Mouse (Mus musculus) inflammation-experienced regulatory T-cells, adult 6 months (primary cell): ENCODE results near the gene M6pr. TPM values are rescaled to one million over a fixed set of nuclear protein-coding genes. Genes with fewer than 3 reads are reported as not detected.

Source experiments
- ATAC-seq: one replicate; pipeline ENCODE4 v1.8.0; 2017
- polyA plus RNA-seq, 3 experiments: library from polyadenylated mRNA; unstranded; fragments of 100-300 nt; shearing (Covaris generic); gene quantifications; one replicate each; pipeline ENCODE4 v1.2.1; 2017

The M6pr gene
- polyA plus RNA-seq, 3 experiments from 2014 or later, result 251 to 357 (median 252) TPM

DNA sequence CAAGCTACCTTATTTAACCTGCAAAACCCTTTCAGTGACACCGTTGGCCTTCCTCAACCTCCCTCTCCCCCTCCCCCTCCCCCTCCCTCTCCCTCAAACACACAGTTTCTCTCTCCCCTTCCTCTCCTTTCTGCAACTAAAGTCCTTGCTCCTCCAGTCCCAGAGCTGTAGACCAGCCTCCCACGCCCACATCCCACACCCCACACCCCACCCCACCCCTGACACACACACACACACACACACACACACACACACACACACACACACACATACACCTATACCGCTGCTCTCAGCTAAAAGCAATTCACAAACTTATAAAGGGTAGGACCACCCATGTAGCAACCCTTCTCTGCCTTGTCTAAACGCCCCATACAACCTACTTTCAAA lies 10.3 kb upstream of the M6pr start:
- no peak for ATAC-seq

DNA sequence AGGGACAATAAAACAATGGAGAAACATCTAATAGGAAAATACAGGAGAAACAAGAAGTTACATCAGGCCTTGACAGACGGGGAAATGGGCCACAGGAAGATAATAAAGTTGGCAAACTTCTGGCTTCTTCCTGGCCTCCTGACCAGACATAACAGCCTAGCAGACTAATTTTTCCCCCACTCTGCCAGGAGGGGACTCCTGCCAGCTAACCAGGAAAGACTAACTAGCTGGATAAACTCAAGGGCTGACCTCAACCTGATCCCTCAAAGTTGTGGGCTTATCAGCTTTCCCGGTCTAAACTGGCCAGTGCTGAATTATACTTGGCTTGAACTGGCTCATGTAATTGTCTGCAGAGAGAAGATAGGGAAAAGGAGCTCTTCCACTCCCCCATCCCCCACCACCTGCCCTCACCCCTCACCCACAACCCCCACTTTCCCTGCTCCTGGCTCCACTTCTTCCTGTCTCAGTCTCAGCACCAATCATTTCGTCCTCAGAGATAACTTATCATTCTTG lies 8.8 kb upstream of the M6pr start:
- ATAC-seq, result no peak

DNA sequence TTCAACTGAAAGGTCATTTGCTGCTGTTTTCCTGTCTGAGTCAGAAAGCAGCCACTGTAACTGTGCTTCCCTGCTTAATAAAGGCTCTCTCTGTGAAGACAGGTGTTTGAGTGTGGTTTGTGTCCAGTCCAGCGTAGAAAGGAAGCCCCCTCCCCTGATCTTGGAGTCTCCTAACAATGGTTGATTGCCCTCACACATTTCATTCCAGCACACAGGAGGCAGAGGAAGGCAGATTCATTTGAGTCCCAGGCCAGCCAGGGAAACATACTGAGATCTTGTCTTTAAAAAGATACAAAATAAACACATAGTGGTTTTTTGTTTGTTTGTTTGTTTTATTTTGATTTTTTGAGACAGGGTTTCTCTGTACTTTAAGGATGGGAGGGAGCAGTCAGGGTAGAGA lies 6.4 kb upstream of the M6pr start:
- no peak for ATAC-seq

DNA sequence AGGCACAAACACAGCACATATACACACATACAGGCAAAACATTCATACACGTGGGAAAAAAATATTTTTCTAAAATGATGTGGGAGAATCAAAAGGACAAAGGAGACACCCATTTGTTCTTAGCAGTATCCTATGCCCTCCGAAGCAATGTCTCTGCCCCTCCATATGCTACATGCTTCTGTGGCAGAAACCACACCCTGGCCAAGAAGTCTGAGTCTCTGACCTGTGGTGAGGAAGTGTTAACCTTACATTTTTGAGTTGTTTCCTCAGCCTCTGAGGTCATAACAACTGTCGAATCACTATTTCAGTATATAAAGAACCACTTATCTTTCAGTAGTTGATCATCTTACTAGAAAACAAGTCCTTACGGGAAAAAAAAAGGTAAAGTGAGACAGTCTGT lies 5.9 kb upstream of the M6pr start:
- no peak for ATAC-seq

DNA sequence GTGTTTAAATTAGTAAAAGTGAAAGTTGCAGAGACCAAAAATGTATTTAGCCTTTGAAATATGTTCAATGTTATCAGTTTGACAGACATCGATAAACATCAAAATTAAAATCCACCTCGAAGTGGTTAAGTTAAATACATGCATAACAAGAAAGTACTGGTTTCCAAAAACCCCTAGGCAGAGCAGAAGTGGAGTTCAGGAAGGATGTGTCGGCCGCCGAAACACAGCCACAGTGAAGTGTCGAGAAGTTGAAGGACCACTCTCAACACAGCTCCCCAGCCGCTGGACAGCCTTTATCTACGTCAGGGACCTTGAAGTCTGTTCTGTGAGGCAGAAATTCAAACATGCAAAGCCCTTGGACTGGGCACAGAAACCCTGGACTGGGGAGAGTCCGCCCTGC lies 5.0 kb upstream of the M6pr start:
- ATAC-seq, result no peak

DNA sequence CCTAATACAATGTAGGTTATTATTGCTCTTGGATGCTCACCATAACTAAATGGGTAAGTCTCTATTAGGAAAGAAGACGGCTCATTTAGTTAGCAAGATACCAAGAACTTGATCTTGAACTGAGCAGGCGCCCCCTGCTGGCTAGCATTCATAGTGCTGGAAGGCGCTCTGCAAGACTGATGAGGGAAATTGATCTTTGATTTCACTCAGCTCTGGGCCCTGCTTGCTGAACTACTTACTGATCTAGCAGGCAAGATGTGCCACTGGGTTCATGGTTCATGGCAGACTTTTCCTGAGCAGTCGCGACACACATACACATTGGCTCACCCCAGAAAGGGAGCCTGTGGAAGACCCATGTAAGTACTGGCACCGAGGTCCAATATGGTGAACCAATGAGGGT lies 4.2 kb upstream of the M6pr start:
- no peak for ATAC-seq

DNA sequence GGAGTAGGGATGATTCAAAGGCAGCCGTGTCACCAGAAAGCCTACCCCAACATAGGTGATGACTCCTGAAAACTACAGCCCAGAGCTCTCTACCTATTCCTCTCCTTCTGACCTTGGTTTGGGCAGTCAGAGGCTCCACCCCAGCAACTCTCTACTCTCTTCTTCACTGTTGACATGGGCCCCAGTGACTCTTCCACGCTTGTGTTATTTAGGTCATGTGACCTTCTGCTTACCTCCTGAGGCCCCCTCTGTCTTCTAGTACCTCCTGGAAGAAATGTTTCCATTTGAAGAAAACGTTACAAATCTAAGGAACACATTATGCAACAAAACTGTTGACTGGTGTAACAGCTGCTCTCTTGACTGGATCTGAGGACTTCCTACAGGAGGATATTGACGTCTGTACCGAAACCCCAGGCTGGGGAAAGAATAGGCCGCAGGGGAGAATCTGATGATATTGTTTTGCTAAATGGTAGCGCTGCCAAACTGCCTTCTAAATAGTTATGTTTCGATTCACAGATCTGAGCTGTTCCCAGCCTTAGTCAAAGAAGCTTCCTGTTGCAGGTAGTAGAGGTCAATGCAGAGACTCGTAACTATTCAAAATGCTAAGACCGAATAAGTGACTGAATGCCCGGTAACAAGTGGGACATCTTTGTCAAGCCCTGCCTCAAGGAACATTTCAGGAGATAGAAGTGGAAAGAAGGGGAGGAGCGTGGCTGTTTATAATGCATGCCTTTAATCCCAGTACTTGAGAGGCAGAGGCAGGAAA lies 3.5 kb upstream of the M6pr start:
- no peak for ATAC-seq

DNA sequence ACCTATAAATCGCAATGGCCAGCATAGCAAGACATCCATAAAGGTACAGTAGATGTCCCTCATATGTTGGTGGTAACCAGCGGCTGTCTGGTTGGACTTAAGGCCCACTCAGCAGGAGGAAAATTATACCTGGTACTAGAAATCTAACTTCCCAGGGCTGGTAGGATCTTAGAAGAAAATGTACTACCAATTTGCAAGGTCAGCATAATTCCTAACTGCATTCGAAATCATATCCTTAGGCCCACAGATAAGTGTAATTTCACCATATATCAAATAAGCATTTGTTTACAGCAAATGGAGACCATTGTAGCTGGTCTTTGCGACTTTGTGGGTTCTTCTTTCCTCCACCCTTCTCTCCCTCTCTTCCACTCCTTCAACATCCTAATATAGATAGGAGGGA lies 1.8 kb upstream of the M6pr start:
- no peak for ATAC-seq

DNA sequence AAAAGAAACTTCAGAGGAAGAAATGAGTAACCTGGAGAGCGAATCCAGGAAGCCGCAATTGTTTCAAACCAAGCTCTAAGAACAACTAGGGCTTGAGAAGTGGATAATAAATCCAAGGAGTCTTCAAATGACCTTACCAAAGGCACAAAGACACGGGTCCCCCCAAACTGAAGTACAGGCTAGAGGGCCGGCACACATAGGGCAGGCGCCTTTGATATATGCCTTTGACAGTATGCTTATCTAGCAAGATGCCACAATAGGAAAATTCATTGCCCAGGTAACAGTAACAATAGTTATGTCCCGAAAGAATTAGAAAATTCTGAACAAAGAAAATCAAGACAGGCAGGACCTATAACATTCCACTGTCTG lies 400 bp upstream of the M6pr start:
- ATAC-seq, result no peak

DNA sequence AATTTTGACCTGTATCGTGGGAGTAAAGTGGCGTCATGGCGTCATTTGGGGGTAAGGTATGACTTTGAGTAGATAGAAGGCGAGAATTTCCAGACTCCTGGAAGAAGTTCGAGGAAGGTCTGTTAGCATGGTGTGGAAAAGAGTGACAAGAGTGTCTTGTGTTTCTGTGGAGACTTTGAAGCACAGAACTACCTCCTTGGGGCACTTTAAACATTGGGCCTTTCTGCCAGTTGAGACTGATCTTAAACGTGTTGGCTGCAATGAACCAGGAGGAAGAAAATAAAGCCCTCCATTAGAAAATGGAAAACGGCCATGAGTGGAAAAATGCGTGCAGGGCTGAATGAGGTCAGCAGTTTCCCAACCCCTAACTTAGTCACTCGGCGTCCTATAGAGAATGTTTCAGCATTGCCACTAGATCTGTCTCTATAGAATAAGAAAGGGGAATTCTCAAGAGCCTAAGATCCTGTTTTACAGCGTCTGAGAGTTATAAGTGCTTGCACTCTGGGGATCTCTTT lies 983 bp downstream of the M6pr start:
- no peak for ATAC-seq

DNA sequence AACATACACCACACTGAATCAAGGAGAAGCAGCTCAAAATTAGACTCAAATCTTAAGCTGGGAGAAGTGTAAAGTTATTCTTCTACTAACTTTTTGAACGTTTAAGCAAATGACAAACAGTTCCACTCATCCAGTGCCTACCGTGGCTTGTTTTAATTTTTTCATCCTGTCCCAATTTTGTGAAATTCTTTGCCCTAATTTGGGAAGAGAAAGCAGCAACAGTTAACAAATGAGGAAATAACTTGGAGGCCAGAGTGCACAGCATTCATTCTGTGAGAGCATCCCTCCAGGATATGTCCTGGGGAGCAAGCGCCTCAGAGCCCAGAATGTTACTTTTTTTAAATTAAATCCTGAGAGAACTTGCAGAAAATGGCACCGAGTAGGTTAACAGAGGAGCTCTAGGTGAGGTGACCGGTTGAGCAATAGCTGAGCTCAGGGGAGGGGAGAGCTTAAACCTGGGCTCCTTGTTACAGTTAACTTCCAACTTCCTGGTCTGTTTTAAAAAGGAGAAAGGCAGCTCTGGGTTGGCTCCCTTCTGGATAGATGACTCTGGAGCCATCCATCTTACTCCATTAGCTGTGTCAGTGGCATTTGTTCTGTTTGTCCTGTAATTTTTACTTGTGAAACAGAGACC lies 1.8 kb downstream of the M6pr start:
- ATAC-seq, result no peak

DNA sequence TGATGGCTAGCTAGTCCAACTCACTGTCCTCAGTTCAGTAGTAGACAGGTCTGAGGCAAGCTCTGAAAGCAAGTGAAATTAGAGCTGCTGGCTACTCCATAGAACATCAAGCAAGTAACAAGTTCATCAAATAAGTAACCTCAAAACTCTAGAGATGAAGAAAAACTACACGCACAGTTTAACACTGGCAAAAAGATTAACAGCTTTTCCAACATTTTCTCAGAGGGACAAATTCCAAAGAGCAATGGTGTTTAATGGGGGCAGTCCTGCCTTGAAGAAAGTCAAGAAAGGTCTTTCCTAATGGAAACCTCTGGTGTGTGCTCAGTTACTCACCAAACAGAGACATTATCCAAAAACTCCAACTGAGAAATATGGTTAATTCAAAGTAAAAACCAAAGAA lies 10.2 kb downstream of the M6pr start:
- ATAC-seq, result no peak

DNA sequence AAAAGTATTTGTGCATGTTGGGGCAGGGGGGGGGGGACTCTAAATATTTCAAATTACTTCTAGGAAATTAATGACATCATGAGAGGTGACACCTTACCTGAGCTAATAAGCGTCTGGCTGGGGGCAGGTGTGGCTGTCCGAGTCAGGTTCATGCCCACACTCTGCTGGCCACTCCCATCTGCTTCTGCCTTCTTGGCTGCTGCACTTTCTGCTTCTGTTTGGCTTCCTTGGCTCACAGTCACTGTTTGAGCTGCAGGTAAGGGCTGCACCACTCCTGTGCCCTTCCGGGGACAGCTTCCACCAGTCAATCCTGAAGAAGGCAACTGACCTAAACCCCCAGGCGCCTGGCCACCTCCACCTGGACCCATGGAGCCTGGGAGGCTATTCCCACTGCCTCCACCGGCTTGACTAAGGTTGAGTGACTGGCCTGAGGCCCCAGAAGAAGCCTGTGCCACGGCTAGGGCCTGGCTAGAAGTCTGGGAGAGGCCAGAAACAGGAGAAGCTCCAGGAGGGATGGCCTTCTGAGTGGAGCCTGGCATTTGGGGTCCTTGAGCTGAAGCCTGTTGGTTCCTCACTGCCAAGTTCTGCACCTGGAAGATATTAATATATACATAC lies 16.9 kb downstream of the M6pr start:
- no peak for ATAC-seq

DNA sequence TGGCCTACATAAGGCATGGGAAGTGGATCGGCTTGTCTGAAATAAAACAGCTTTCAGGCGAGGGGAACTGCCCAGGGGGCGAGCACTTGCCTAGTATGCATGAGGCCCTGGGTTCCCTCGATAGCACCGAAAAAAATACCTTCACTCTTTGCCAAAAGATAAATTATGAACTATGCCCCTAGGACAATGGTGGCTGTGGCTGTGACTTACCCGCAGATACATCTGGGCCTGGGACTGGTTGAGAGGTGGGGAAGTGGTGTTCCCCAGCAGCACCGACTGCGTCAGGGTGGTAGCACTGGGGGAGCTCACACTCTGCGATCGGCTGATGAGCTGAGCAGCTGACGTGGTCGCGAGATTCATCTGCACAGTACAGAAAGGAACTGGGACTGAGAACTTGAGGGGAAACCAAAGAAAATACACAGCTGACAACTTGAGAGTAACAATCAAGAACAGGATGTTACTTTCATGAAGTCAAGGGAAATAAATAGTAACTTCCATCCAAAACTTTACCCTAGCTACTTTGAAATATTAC lies 24.6 kb downstream of the M6pr start:
- no peak for ATAC-seq

DNA sequence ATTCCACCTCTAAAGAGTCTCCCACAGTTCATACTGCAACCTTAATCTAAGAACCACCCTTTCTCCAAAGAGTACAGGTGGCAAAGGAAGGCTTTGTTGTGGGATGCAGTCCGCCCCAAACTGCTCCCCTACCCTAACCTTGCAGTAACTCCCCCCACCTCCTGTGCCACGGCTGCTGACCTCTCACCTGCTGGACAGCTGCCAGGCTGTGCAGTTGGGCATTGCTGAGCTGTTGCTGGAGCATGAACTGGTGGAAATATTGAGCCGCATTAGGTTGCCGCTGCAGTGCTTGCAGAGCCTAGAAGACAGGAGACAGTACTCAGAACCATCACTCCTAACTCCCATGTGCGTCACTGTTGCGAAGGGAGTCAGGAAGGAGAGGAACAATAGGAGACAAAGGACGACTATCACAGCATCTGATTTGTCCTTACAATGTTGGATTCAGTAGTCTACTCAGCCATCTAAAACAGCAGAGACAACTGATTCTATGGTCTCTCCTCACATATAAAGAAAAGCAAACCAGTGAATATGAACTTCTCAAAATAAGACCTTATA lies 26.3 kb downstream of the M6pr start:
- no peak for ATAC-seq

DNA sequence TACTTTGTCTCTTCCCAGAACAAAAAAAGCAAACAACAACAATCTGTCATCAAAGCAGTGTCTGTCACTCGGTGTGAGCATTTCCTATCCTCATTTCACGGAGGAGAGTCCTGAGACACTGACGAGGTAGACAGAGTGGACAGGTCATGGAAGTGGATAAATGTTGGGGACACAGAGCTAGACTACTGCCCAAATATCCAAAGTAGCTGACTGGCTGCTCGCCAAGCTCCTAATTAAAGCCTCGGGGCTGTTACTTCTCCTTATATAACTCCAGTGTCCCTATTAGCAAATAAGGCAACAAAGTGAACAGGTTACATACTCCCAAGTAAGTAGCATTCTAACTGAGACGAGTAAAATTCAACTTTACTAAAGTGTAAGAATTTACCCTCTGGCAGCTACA lies 29.0 kb downstream of the M6pr start:
- ATAC-seq, result no peak

DNA sequence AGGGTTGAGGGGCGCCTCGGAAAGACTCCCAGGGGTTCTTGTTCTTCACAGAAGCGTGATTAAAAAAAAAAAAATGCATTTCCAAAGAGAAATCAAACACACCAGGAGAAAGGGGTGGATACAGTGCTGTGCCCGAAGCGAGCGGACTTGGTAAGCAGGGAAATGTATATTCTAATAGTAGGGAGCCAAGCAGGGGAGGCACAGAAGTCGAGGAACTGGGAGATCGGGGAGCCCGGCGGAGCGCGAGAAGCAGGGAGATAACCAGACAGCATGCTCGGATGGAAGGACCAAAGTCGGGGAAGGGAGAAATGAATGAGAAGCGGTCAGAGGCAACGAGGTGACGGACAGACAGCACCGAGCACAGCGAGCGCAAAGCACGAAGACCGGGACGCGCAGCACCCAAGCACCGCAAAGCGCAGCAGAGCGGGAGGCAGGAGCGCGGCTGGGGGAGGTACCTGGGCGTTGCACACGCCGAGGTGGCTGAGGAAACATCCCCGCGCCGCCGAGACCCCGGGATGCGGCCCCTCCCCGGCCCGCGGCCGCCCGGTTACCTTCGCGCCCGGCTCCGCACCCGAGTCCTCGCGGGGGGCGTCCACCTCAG lies 30.6 kb downstream of the M6pr start:
- peak; percentile 79 for ATAC-seq

DNA sequence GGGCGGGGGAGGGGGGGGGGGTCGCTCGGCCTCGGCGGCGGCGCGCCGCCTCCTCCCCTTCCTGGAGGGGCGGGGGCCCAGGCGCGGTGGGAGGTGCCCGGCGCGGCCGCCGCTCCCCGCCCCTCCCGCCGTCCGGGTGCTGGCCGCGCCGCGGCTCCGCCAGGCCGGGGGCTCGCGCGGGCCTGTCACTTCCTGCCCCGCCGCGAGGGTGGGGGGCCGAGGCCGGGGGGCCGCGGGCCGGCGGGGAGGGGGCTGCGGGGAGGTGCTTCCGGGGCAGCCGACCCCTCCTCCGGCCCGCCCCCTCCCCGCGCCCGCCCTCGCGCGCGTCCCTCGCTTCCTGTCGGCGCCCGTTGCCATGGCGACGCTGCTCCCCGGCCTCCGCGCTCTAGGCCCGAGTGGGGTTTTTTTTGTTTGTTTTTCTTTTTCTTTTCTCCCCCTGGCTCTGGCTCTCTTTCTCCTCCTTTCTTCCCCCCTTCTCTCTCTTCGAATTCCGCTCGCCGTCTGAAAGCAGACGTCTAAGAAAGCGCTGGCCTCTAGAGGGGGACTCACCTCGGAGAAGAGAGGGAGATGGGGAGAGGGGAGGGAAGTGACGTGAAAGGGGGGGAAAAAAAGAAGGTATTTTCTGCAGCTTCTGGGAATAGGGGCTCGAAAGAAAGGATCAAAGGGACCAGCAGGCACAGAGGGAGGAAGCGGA lies 31.3 kb downstream of the M6pr start:
- peak; percentile 70 for ATAC-seq

DNA sequence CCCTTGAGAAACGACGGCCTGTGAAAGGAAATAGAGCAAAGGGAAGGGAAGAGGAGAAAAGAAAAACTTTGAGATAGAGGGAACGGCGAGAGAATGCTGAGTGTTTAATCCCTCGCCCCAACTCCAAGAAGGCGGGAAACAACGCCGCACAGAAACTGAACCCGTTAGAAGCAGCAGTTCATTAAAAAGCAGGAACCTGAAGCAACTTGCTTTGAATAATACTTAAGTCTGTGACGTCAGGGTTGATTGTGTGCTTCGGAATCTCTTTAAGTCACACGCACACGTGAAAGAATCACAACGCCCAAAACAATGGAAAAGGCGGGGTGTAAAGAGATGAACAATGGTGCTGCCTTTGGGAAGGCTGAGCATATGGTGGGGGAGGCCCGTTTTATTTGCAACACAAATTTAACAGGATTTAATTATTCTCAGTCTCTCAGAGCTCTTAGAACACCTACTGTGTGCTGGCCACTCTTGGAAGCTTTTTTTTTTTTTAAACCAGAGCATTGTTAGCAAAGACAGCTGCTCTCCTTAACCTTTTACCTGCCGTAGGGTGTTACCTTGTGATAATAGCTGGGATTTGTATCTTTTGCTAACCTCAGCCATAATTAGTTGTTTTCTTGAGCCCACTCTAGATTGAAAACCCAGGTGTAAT lies 32.0 kb downstream of the M6pr start, which contains the start of gene Phc1:
Gene Phc1, minus strand, starts transcription at position 213 of the 652 bp plus-strand sequence.
- peak; percentile 51 for ATAC-seq

DNA sequence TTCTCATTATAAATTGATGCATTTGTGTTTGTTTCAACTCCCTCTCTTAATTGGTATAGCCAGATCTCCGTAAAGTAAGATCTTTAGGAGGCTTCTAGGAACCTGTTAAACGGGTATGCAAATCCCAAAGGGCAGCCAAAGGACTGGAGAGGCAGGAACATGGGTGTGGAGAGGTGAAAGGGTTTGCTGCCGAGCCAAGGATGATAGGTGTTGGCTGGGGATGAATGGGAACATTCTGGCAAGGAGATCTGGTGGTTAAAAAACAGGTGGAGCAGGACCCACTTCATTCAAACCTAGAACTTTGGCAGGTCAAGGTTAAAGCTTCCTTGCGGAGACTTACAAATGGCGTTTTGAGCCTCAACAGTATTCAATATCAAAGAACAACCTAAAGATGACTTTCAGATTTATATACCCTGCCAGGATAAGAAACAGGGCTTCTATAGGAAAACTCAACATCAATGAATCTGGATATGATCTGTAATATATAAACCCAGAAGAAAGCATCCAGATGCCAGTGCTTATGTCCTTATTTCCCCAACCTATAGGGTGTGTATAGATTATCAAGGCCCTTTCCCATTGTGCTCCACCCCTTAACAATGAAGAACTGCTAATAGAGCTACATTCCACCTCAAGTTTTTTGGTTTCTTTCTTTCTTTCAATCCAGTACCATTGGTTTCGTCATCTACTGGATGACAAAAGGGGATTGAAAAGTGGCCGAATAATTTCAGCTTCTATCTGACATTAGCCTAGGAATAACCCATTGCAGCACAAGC lies 32.7 kb downstream of the M6pr start:
- ATAC-seq, result no peak

DNA sequence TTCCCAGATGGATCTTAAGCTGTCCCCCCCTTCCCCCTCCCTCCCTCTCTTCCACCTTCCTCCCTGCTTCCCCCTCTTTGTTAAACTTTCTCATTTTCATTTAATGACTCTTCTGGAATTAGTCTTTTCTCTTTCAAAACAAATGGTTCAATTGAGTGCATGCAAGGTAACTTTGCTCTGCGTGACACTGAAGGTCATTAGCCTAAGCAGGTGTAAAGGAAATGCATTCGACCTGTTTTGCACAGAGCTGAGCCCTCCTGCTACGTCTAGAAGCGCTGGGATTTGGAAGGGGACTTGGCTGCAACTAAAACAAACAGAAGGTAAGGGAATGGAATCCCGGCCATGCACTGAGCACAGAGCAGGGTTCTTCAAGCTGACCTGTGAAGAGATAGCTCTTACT lies 33.6 kb downstream of the M6pr start:
- no peak for ATAC-seq
